Mouse (Mus musculus) CH12.LX (cell line): ENCODE data around the gene Sycp2. TPM values are rescaled to one million over a fixed set of nuclear protein-coding genes. Genes with fewer than 3 reads are reported as not detected.

Experiments
- DNase-seq: peaks from one replicate; pipeline ENCODE4 v3.0.0-alpha.2; 2013; ENCODE audit errors: extremely low read depth
- H3K27ac ChIP-seq: 2 replicates; pipeline ENCODE4 v1.5.1; 2012; ENCODE audit warnings: low read depth, mild to moderate bottlenecking, control low read depth, moderate library complexity; ENCODE audit not compliant: insufficient read depth
- H3K27me3 ChIP-seq: replicated peaks from 2 replicates; pipeline ENCODE3; 2012; ENCODE audit warnings: inconsistent platforms
- H3K36me3 ChIP-seq, 2 experiments: replicated peaks in 1 of 2; 2 replicates each; pipeline versions ENCODE3 to v1.6.1; 2012; ENCODE audit warnings: inconsistent platforms in 1 of 2, low read length in 1 of 2, mild to moderate bottlenecking in 1 of 2, mixed read lengths in 1 of 2, moderate library complexity in 1 of 2; ENCODE audit not compliant: control insufficient read depth in 1 of 2, insufficient read depth in 1 of 2
- H3K4me1 ChIP-seq, 2 experiments: 2 replicates each; pipeline ENCODE4 v1.6.1; 2012; ENCODE audit warnings: inconsistent platforms in 1 of 2, moderate library complexity in 1 of 2; ENCODE audit not compliant: insufficient read depth in 2 of 2, control insufficient read depth in 1 of 2
- H3K4me2 ChIP-seq: 2 replicates; pipeline ENCODE4 v1.6.1; 2012; ENCODE audit warnings: low read depth, mild to moderate bottlenecking, control low read depth; ENCODE audit not compliant: poor library complexity, insufficient read depth, severe bottlenecking
- H3K4me3 ChIP-seq, 3 experiments: fragments of 150-350 bp in 1 of 3; sonication (generic) in 1 of 3; replicated peaks in 1 of 3; 2 replicates each; pipeline versions ENCODE3 to v1.5.1; 2011 to 2012; ENCODE audit warnings: low read depth in 2 of 3, low read length in 2 of 3, mild to moderate bottlenecking in 2 of 3, moderate library complexity in 2 of 3, control low read depth in 1 of 3, improper control_type of control experiment in 1 of 3, inconsistent platforms in 1 of 3, mixed read lengths in 1 of 3; ENCODE audit not compliant: poor library complexity in 1 of 3
- H3K79me2 ChIP-seq: replicated peaks from 2 replicates; pipeline ENCODE4 v1.6.1; 2012; ENCODE audit warnings: mild to moderate bottlenecking, moderate library complexity; ENCODE audit not compliant: control insufficient read depth, poor library complexity, insufficient read depth, severe bottlenecking; ENCODE audit errors: extremely low read depth
- H3K9ac ChIP-seq: 2 replicates; pipeline ENCODE4 v1.6.1; 2012; ENCODE audit warnings: low read depth, mild to moderate bottlenecking, control low read depth, moderate library complexity; ENCODE audit not compliant: insufficient read depth
- H3K9me3 ChIP-seq: replicated peaks from 2 replicates; pipeline ENCODE3; 2012; ENCODE audit warnings: low read length, inconsistent platforms, mixed read lengths
- CHD1 ChIP-seq: IDR thresholded peaks from 2 replicates; pipeline ENCODE4 v1.6.1; 2012; ENCODE audit warnings: low read depth, low read length, improper control_type of control experiment, inconsistent platforms
- ELF1 ChIP-seq: IDR thresholded peaks from 2 replicates; pipeline ENCODE4 v1.6.1; 2014; ENCODE audit warnings: low read depth, mild to moderate bottlenecking, inconsistent platforms, low read length, improper control_type of control experiment
- ETS1 ChIP-seq: conservative IDR thresholded peaks from 2 replicates; pipeline ENCODE4 v1.6.1; 2012; ENCODE audit warnings: low read depth, mild to moderate bottlenecking, inconsistent platforms, low read length, improper control_type of control experiment, moderate library complexity
- HCFC1 ChIP-seq: IDR thresholded peaks from 2 replicates; pipeline ENCODE4 v1.6.1; 2012; ENCODE audit warnings: low read depth, mild to moderate bottlenecking, inconsistent platforms, low read length, improper control_type of control experiment
- JUN ChIP-seq: IDR thresholded peaks from 2 replicates; pipeline ENCODE4 v1.6.1; 2011; ENCODE audit warnings: low read depth, mild to moderate bottlenecking, low read length, improper control_type of control experiment, moderate library complexity; ENCODE audit not compliant: insufficient read depth
- JUND ChIP-seq: conservative IDR thresholded peaks from 2 replicates; pipeline ENCODE4 v1.6.1; 2011; ENCODE audit warnings: low read depth, low read length, improper control_type of control experiment
- KAT2A ChIP-seq: IDR thresholded peaks from 2 replicates; pipeline ENCODE4 v1.6.1; 2012; ENCODE audit warnings: low read length, improper control_type of control experiment, inconsistent platforms; ENCODE audit not compliant: insufficient replicate concordance
- MAFK ChIP-seq: IDR thresholded peaks from 2 replicates; pipeline ENCODE4 v1.6.1; 2011; ENCODE audit warnings: low read length, improper control_type of control experiment; ENCODE audit not compliant: insufficient replicate concordance
- MAX ChIP-seq: IDR thresholded peaks from 2 replicates; pipeline ENCODE4 v1.6.1; 2011; ENCODE audit warnings: low read length, improper control_type of control experiment
- MAZ ChIP-seq: IDR thresholded peaks from 2 replicates; pipeline ENCODE4 v1.6.1; 2012; ENCODE audit warnings: low read depth, mild to moderate bottlenecking, inconsistent platforms, low read length, improper control_type of control experiment, moderate library complexity
- MEF2A ChIP-seq: IDR thresholded peaks from 2 replicates; pipeline ENCODE4 v1.6.1; 2014; ENCODE audit warnings: low read depth, mild to moderate bottlenecking, inconsistent platforms, low read length, improper control_type of control experiment, borderline replicate concordance
- MYC ChIP-seq: IDR thresholded peaks from 2 replicates; pipeline ENCODE4 v1.6.1; 2011; ENCODE audit warnings: low read depth, mild to moderate bottlenecking, improper control_type of control experiment, low read length
- NELFE ChIP-seq: IDR thresholded peaks from 2 replicates; pipeline ENCODE4 v1.6.1; 2011; ENCODE audit warnings: low read depth, low read length, improper control_type of control experiment
- NRF1 ChIP-seq: IDR thresholded peaks from 2 replicates; pipeline ENCODE4 v1.6.1; 2014; ENCODE audit warnings: low read depth, mild to moderate bottlenecking, inconsistent platforms, low read length, improper control_type of control experiment, moderate library complexity
- PAX5 ChIP-seq: IDR thresholded peaks from 2 replicates; pipeline ENCODE4 v1.6.1; 2012; ENCODE audit warnings: low read length, inconsistent platforms, mixed read lengths
- RAD21 ChIP-seq: IDR thresholded peaks from 2 replicates; pipeline ENCODE4 v1.6.1; 2011; ENCODE audit warnings: low read depth, mild to moderate bottlenecking, low read length, improper control_type of control experiment, moderate library complexity
- RCOR1 ChIP-seq: conservative IDR thresholded peaks from 2 replicates; pipeline ENCODE4 v1.6.1; 2012; ENCODE audit warnings: low read depth, mild to moderate bottlenecking, inconsistent platforms, low read length, improper control_type of control experiment
- SMC3 ChIP-seq: IDR thresholded peaks from 2 replicates; pipeline ENCODE4 v1.6.1; 2011; ENCODE audit warnings: low read depth, low read length, improper control_type of control experiment
- TBP ChIP-seq: conservative IDR thresholded peaks from 2 replicates; pipeline ENCODE4 v1.6.1; 2011; ENCODE audit warnings: low read depth, low read length, improper control_type of control experiment
- TCF12 ChIP-seq: IDR thresholded peaks from 2 replicates; pipeline ENCODE4 v1.6.1; 2014; ENCODE audit warnings: low read depth, mild to moderate bottlenecking, inconsistent platforms, low read length, improper control_type of control experiment
- UBTF ChIP-seq: IDR thresholded peaks from 2 replicates; pipeline ENCODE4 v1.6.1; 2012; ENCODE audit warnings: low read depth, mild to moderate bottlenecking, inconsistent platforms, low read length, improper control_type of control experiment, moderate library complexity
- USF2 ChIP-seq: conservative IDR thresholded peaks from 2 replicates; pipeline ENCODE4 v1.6.1; 2011; ENCODE audit warnings: low read depth, low read length, improper control_type of control experiment
- ZC3H11A ChIP-seq: IDR thresholded peaks from 2 replicates; pipeline ENCODE4 v1.6.1; 2012; ENCODE audit warnings: low read depth, mild to moderate bottlenecking, inconsistent platforms, low read length, improper control_type of control experiment
- ZKSCAN1 ChIP-seq: IDR thresholded peaks from 2 replicates; pipeline ENCODE4 v1.6.1; 2012; ENCODE audit warnings: low read depth, inconsistent platforms, low read length, improper control_type of control experiment, borderline replicate concordance
- dilution Hi-C: fragments of 300-500 bp; cut with MboI; formaldehyde crosslinking; loops from 2 replicates; pipeline ENCODE4 v1.14.3; 2020; ENCODE audit warnings: low sequenced_read_pairs; ENCODE audit not compliant: extremely low pct_unique_long_range_greater_than_20kb, extremely low pct_ligation_motif_present
- in situ Hi-C: fragments of 300-500 bp; cut with MboI; formaldehyde crosslinking; loops from 3 replicates; pipeline ENCODE4 v1.14.3; 2019; ENCODE audit warnings: low sequenced_read_pairs, low pct_ligation_motif_present, low pct_unique_long_range_greater_than_20kb, mixed read lengths
- polyA plus RNA-seq: library from polyadenylated mRNA; unstranded; fragments of >175 nt; gene quantifications from 2 replicates; pipeline ENCODE4 v1.2.1, GENCODE M21; 2012; ENCODE audit warnings: low read depth; ENCODE audit not compliant: insufficient read length
- total RNA-seq, 2 experiments: library from RNA; depleted of rRNA; stranded (reverse); fragments of 300-350 nt in 1 of 2; fragments of >200 nt in 1 of 2; gene quantifications; 2 replicates each; pipeline ENCODE4 v1.2.3; 2012 to 2014

Gene Sycp2
- total and polyA plus RNA-seq, 3 experiments: not detected

DNA sequence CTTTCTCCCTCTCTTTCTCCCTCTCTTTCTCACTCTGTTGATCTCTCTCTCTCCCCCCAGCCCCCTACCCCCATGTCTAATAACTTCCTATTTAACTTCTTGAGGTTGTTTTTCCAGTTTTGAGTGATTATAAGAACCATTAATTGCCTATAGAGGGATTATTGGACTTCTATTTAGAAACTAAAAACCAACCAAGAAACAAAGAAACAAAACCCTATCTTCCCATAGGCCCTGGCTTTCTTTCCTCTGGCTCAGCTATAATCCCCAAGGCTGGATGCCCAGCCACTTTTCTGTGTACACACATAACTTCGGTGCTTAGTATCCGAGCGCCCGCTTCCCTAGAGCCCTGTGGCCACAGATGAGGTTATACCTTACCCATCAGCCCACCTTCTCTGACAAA, 22.7 kb upstream of the Sycp2 start, which contains the start of gene Cdh26:
Gene Cdh26, plus strand, starts transcription at position 301 of the 400 bp plus-strand sequence.
- DNase-seq: no peak
- dilution Hi-C loops: no loop called here
- Histone ChIP-seq H3K27me3 (peaks cover 46% of the 10 kb centered on the region), H3K36me3 (no peaks in the 10 kb centered on the region), H3K4me1 (no peaks in the 10 kb centered on the region), H3K9me3 (no peaks in the 10 kb centered on the region), H3K9ac (no peak within 1 kb of the TSS), H3K4me3 (no peak within 1 kb of the TSS), H3K79me2 (no peaks in the 10 kb centered on the region), H3K27ac (no peak within 1 kb of the TSS), H3K4me2 (no peak within 1 kb of the TSS)
- in situ Hi-C loops: no loop called here
- TF ChIP-seq MYC: no peak
- TF ChIP-seq UBTF: no peak
- no peak for TF ChIP-seq JUND
- no peak for TF ChIP-seq MAZ
- TF ChIP-seq KAT2A: no peak
- TF ChIP-seq ZC3H11A: no peak
- no peak for TF ChIP-seq ETS1
- no peak for TF ChIP-seq PAX5
- TF ChIP-seq MEF2A: no peak
- TF ChIP-seq SMC3: no peak
- TF ChIP-seq JUN: no peak
- no peak for TF ChIP-seq TBP
- no peak for TF ChIP-seq USF2

DNA sequence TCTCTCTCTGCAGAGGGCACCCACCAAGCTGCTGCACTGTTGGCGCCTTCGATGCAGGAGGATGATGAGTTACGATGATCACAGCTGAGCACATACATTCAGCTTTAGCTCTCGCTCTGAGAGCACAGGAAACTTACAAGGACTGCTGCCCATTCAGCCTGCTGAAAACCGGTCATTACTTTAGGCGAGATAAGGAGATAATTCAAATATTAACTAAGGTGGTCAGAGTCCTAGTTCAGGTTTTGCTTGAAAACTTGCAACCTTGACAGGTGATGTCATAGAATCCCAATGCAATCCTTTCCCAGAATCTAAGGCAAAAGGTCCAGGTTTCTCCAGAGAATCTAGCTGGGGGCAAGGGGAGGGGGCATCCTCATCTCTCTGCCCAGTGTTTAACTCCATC, 21.9 kb upstream of the Sycp2 start:
- Histone ChIP-seq H3K36me3 (no peaks in the 10 kb centered on the region), H3K9ac (no peak overlapping the region), H3K27ac (no peak overlapping the region), H3K9me3 (no peaks in the 10 kb centered on the region), H3K27me3 (peaks cover 44% of the 10 kb centered on the region), H3K4me1 (no peaks in the 10 kb centered on the region), H3K4me2 (no peak overlapping the region), H3K79me2 (no peaks in the 10 kb centered on the region), H3K4me3 (no peak overlapping the region)
- in situ Hi-C loops: no loop called here
- dilution Hi-C loops: no loop called here
- no peak for DNase-seq
- TF ChIP-seq MAFK (no peak), SMC3 (no peak), RAD21 (no peak), MAZ (no peak), ELF1 (no peak), HCFC1 (no peak), CHD1 (no peak), NRF1 (no peak), MEF2A (no peak), MAX (no peak), ETS1 (no peak), RCOR1 (no peak), ZC3H11A (no peak), ZKSCAN1 (no peak), NELFE (no peak), TCF12 (no peak)
